Mouse (Mus musculus) midbrain, embryonic 11.5 days (tissue): Measurements from ENCODE around the gene Jam3. TPM values are rescaled to one million over a fixed set of nuclear protein-coding genes. Genes with fewer than 3 reads are reported as not detected.

Source experiments
- ATAC-seq: fragments of 200-750 bp; cut with Nextera tagmentation; 2 replicates; pipeline ENCODE4 v1.8.0; 2017; ENCODE audit warnings: moderate TSS enrichment, moderate library complexity; ENCODE audit not compliant: low FRiP score
- DNase-seq: peaks from one replicate; pipeline ENCODE4 v3.0.0; 2015; ENCODE audit warnings: low spot score; ENCODE audit errors: missing footprints
- H3K27ac ChIP-seq: fragments of 300-500 bp; sonication (generic); 2 replicates; pipeline ENCODE4 v1.5.1; 2014; ENCODE audit warnings: low read depth, low read length
- H3K27me3 ChIP-seq: fragments of 300-500 bp; sonication (generic); 2 replicates; pipeline ENCODE4 v1.6.1; 2014; ENCODE audit warnings: mild to moderate bottlenecking, low read length, moderate library complexity, mixed read lengths; ENCODE audit not compliant: control insufficient read depth, insufficient read depth
- H3K36me3 ChIP-seq: fragments of 300-500 bp; sonication (generic); 2 replicates; pipeline ENCODE4 v1.6.1; 2014; ENCODE audit warnings: mild to moderate bottlenecking, low read length, moderate library complexity, mixed read lengths; ENCODE audit not compliant: control insufficient read depth, insufficient read depth
- H3K4me1 ChIP-seq: fragments of 300-500 bp; sonication (generic); 2 replicates; pipeline ENCODE4 v1.6.1; 2014; ENCODE audit warnings: low read length; ENCODE audit not compliant: control insufficient read depth, insufficient read depth
- H3K4me2 ChIP-seq: fragments of 300-500 bp; sonication (generic); 2 replicates; pipeline ENCODE4 v1.6.1; 2014; ENCODE audit warnings: mild to moderate bottlenecking, moderate library complexity
- H3K4me3 ChIP-seq: fragments of 300-500 bp; sonication (generic); 2 replicates; pipeline ENCODE4 v1.5.1; 2014; ENCODE audit warnings: low read depth, low read length
- H3K9ac ChIP-seq: fragments of 300-500 bp; sonication (generic); 2 replicates; pipeline ENCODE4 v1.6.1; 2014; ENCODE audit warnings: low read length
- H3K9me3 ChIP-seq: fragments of 300-500 bp; sonication (generic); 2 replicates; pipeline ENCODE4 v1.6.1; 2016; ENCODE audit warnings: low read length; ENCODE audit not compliant: control insufficient read depth
- WGBS: fragments of 180-500 bp; shearing (Covaris S2); extraction: QIAGEN DNeasy Blood & Tissue Kit; methylation state at CpG from one replicate; pipeline ENCODE4 v1.1.7; 2014; 5-methylcytosine and 5-hydroxymethylcytosine counted together
- polyA plus RNA-seq: library from polyadenylated mRNA; unstranded; fragments of >200 nt; fragmentation: Nextera tagmentation; extraction: Ambion mirVana; gene quantifications from 2 replicates; pipeline ENCODE4 v1.2.1, GENCODE M21; 2014

The Jam3 gene
- 170 and 171 TPM in 2 replicates for polyA plus RNA-seq

GRCm38 (mm10) chr9:27154763-27155530, at the start of gene Jam3:
Gene Jam3, minus strand, starts transcription at chr9:27155421.
- under 1% methylated on average over 58 of the region's 58 CpGs for WGBS
- peak; percentile 99 for ATAC-seq

GRCm38 (mm10) chr9:27204201-27204600, 49.0 kb upstream of the Jam3 start:
- Histone ChIP-seq H3K4me2 (no peak overlapping the region), H3K27ac (no peak overlapping the region), H3K4me3 (no peak overlapping the region), H3K27me3 (no peaks in the 10 kb centered on the region), H3K4me1 (peaks cover 10% of the 10 kb centered on the region; the same call in 1 of the 2 replicates), H3K9ac (no peak overlapping the region), H3K36me3 (no peaks in the 10 kb centered on the region), H3K9me3 (no peaks in the 10 kb centered on the region)
- DNase-seq (no peak), ATAC-seq (no peak)
- WGBS: 92% methylated on average over 6 of the region's 6 CpGs

More at GRCm38 (mm10) chr9:27154763-27155530, at the start of gene Jam3:
- Histone ChIP-seq H3K27ac (peak within 1 kb of the TSS; percentile 90), H3K36me3 (no peaks in the 10 kb centered on the region), H3K4me3 (peak within 1 kb of the TSS; percentile 70), H3K9ac (peak within 1 kb of the TSS; percentile 85), H3K4me1 (peaks cover 17% of the 10 kb centered on the region), H3K4me2 (peak within 1 kb of the TSS; percentile 52), H3K9me3 (no peaks in the 10 kb centered on the region), H3K27me3 (no peaks in the 10 kb centered on the region)
- DNase-seq: peak; percentile 100

GRCm38 (mm10) chr9:27203134-27203533, 47.9 kb upstream of the Jam3 start:
- Histone ChIP-seq H3K27ac (no peak overlapping the region), H3K9ac (no peak overlapping the region), H3K36me3 (no peaks in the 10 kb centered on the region), H3K27me3 (no peaks in the 10 kb centered on the region), H3K4me1 (peaks cover 10% of the 10 kb centered on the region; the same call in 1 of the 2 replicates), H3K4me3 (no peak overlapping the region), H3K9me3 (no peaks in the 10 kb centered on the region), H3K4me2 (no peak overlapping the region)
- 0% methylated on average over 2 of the region's 2 CpGs for WGBS
- DNase-seq (peak; percentile 96), ATAC-seq (peak; percentile 99)

- 77% methylated on average over 8 of the region's 8 CpGs for WGBS
- H3K9me3 ChIP-seq: no peaks in the 10 kb centered on the region
- H3K9ac ChIP-seq: no peak overlapping the region
- H3K4me3 ChIP-seq: no peak overlapping the region
- H3K27me3 ChIP-seq: no peaks in the 10 kb centered on the region
- no peak overlapping the region for H3K4me2 ChIP-seq
- no peaks in the 10 kb centered on the region for H3K36me3 ChIP-seq
- no peak overlapping the region for H3K27ac ChIP-seq
- ATAC-seq: no peak
- peaks cover 10% of the 10 kb centered on the region; the same call in 1 of the 2 replicates for H3K4me1 ChIP-seq
- DNase-seq: peak; percentile 82
Observed at GRCm38 (mm10) chr9:27201472-27202219, 46.4 kb upstream of the Jam3 start.

GRCm38 (mm10) chr9:27193592-27194080, 38.4 kb upstream of the Jam3 start:
- Histone ChIP-seq H3K9ac (no peak overlapping the region), H3K9me3 (no peaks in the 10 kb centered on the region), H3K4me2 (no peak overlapping the region), H3K4me3 (no peak overlapping the region), H3K36me3 (no peaks in the 10 kb centered on the region), H3K4me1 (peaks cover 15% of the 10 kb centered on the region), H3K27me3 (no peaks in the 10 kb centered on the region), H3K27ac (no peak overlapping the region)
- ATAC-seq (0 out of 2 replicates have a peak, but pooled peaks have one; percentile 23), DNase-seq (peak; percentile 79)
- WGBS: 71% methylated on average over 5 of the region's 6 CpGs

- no peak overlapping the region for H3K4me2 ChIP-seq
- ATAC-seq (no peak), DNase-seq (peak; percentile 83)
- no peaks in the 10 kb centered on the region for H3K36me3 ChIP-seq
- no peak overlapping the region for H3K27ac ChIP-seq
- no peak overlapping the region for H3K9ac ChIP-seq
- H3K4me1 ChIP-seq: peaks cover 15% of the 10 kb centered on the region
- no peaks in the 10 kb centered on the region for H3K27me3 ChIP-seq
- H3K9me3 ChIP-seq: no peaks in the 10 kb centered on the region
- H3K4me3 ChIP-seq: no peak overlapping the region
- 68% methylated on average over 10 of the region's 10 CpGs for WGBS
Observed at GRCm38 (mm10) chr9:27192761-27193591, 37.8 kb upstream of the Jam3 start.

- H3K9me3 ChIP-seq: no peaks in the 10 kb centered on the region
- no peaks in the 10 kb centered on the region for H3K36me3 ChIP-seq
- H3K4me1 ChIP-seq: peaks cover 15% of the 10 kb centered on the region
- ATAC-seq (peak; percentile 94), DNase-seq (peak; percentile 91)
- H3K27ac ChIP-seq: no peak overlapping the region
- peak overlapping the region; percentile 11; the same call in 1 of the 2 replicates for H3K4me3 ChIP-seq
- peak overlapping the region; percentile 53 for H3K4me2 ChIP-seq
- H3K27me3 ChIP-seq: no peaks in the 10 kb centered on the region
- H3K9ac ChIP-seq: peak overlapping the region; percentile 11; the same call in 1 of the 2 replicates
- WGBS: 4% methylated on average over 14 of the region's 14 CpGs
Observed at GRCm38 (mm10) chr9:27192001-27192760, 37.0 kb upstream of the Jam3 start.

GRCm38 (mm10) chr9:27191501-27191981, 36.3 kb upstream of the Jam3 start:
- Histone ChIP-seq H3K4me1 (peaks cover 15% of the 10 kb centered on the region), H3K36me3 (no peaks in the 10 kb centered on the region), H3K27ac (no peak overlapping the region), H3K4me3 (peak overlapping the region; percentile 11; the same call in 1 of the 2 replicates), H3K27me3 (no peaks in the 10 kb centered on the region), H3K9me3 (no peaks in the 10 kb centered on the region), H3K4me2 (peak overlapping the region; percentile 53), H3K9ac (peak overlapping the region; percentile 11; the same call in 1 of the 2 replicates)
- ATAC-seq: peak; percentile 43
- WGBS: 5% methylated on average over 7 of the region's 7 CpGs
- DNase-seq: peak; percentile 91
